Mouse (Mus musculus) cerebellum, adult 2 months (tissue): ENCODE measurements around the gene Gnb1l. TPM values are rescaled to one million over a fixed set of nuclear protein-coding genes. Genes with fewer than 3 reads are reported as not detected.
A peak's percentile ranks its signal among the peaks of the same experiment; 100 is the strongest.

Experiments
- DNase-seq, 2 experiments: peaks; one replicate each; pipeline ENCODE4 v3.0.0; 2021
- H3K27ac ChIP-seq: fragments of 200-500 bp; 2 replicates; pipeline ENCODE4 v1.5.1; 2012; ENCODE audit warnings: low read length, control low read depth, inconsistent platforms; ENCODE audit not compliant: insufficient read depth
- H3K27me3 ChIP-seq: fragments of 200-500 bp; 2 replicates; pipeline ENCODE4 v1.6.1; 2012; ENCODE audit warnings: inconsistent platforms, mild to moderate bottlenecking, low read length, moderate library complexity; ENCODE audit not compliant: control insufficient read depth, insufficient read depth
- H3K4me1 ChIP-seq: fragments of 200-500 bp; 2 replicates; pipeline ENCODE4 v1.6.1; 2011; ENCODE audit warnings: low read length; ENCODE audit not compliant: control insufficient read depth, insufficient read depth
- H3K4me3 ChIP-seq: fragments of 200-500 bp; replicated peaks from 2 replicates; pipeline ENCODE3; 2011; ENCODE audit warnings: mild to moderate bottlenecking, low read depth, low read length, control low read depth; ENCODE audit not compliant: insufficient read depth
- CTCF ChIP-seq: fragments of 200-500 bp; IDR thresholded peaks from 2 replicates; pipeline ENCODE4 v1.5.1; 2011; ENCODE audit warnings: low read depth, mild to moderate bottlenecking, control low read depth, low read length, moderate library complexity, borderline replicate concordance; ENCODE audit not compliant: insufficient read depth
- POLR2A ChIP-seq: fragments of 200-500 bp; IDR thresholded peaks from 2 replicates; pipeline ENCODE4 v1.6.1; 2011; ENCODE audit warnings: low read length, control low read depth, borderline replicate concordance; ENCODE audit not compliant: insufficient read depth
- WGBS: fragments of 180-500 bp; shearing (Covaris S2); methylation state at CpG from one replicate; pipeline ENCODE4 v1.1.7; 2018; 5-methylcytosine and 5-hydroxymethylcytosine counted together
- polyA plus RNA-seq: library from polyadenylated mRNA; depleted of rRNA; stranded (reverse); fragments of >200 nt; gene quantifications from 2 replicates; pipeline ENCODE4 v1.2.3, GENCODE M21; 2012

Gene Gnb1l
- polyA plus RNA-seq, 1 experiment: 8.2 TPM

- DNase-seq: no peak
- H3K4me3 ChIP-seq: no peak overlapping the region
- TF ChIP-seq POLR2A: no peak
- no peak for TF ChIP-seq CTCF
- H3K4me1 ChIP-seq: no peaks in the 10 kb centered on the region
- no peaks in the 10 kb centered on the region for H3K27me3 ChIP-seq
- 53% methylated on average over 12 of the region's 12 CpGs for WGBS
- H3K27ac ChIP-seq: no peak overlapping the region
Observed at GRCm38 (mm10) chr16:18459335-18459954, 39.1 kb upstream of the Gnb1l start.

- 38% methylated on average over 11 of the region's 11 CpGs for WGBS
Observed at GRCm38 (mm10) chr16:18459955-18460370, 38.5 kb upstream of the Gnb1l start.

GRCm38 (mm10) chr16:18460826-18461225 is 37.7 kb upstream of the Gnb1l start:
- 94% methylated on average over 3 of the region's 3 CpGs for WGBS
- Histone ChIP-seq H3K27ac (no peak overlapping the region), H3K4me1 (no peaks in the 10 kb centered on the region), H3K4me3 (no peak overlapping the region), H3K27me3 (no peaks in the 10 kb centered on the region)
- DNase-seq: no peak
- TF ChIP-seq POLR2A: no peak
- TF ChIP-seq CTCF: no peak

More at GRCm38 (mm10) chr16:18459955-18460370, 38.5 kb upstream of the Gnb1l start:
- Histone ChIP-seq H3K4me3 (no peak overlapping the region), H3K27ac (no peak overlapping the region), H3K4me1 (no peaks in the 10 kb centered on the region), H3K27me3 (no peaks in the 10 kb centered on the region)
- no peak for DNase-seq
- no peak for TF ChIP-seq CTCF
- no peak for TF ChIP-seq POLR2A

GRCm38 (mm10) chr16:18462031-18462430 is 36.5 kb upstream of the Gnb1l start:
- WGBS: 58% methylated on average over 9 of the region's 9 CpGs
- no peak for DNase-seq
- Histone ChIP-seq H3K4me3 (no peak overlapping the region), H3K27me3 (no peaks in the 10 kb centered on the region), H3K27ac (no peak overlapping the region), H3K4me1 (no peaks in the 10 kb centered on the region)
- no peak for TF ChIP-seq POLR2A
- TF ChIP-seq CTCF: no peak

GRCm38 (mm10) chr16:18462598-18462997 is 35.9 kb upstream of the Gnb1l start:
- H3K4me1 ChIP-seq: no peaks in the 10 kb centered on the region
- no peaks in the 10 kb centered on the region for H3K27me3 ChIP-seq
- no peak for DNase-seq
- no peak overlapping the region for H3K27ac ChIP-seq
- H3K4me3 ChIP-seq: no peak overlapping the region
- TF ChIP-seq CTCF (no peak), POLR2A (no peak)
- WGBS: 76% methylated on average over 8 of the region's 8 CpGs

- H3K27me3 ChIP-seq: no peaks in the 10 kb centered on the region
- H3K4me1 ChIP-seq: no peaks in the 10 kb centered on the region
- TF ChIP-seq POLR2A: no peak
- TF ChIP-seq CTCF: no peak
- DNase-seq: no peak
- H3K4me3 ChIP-seq: no peak overlapping the region
- no peak overlapping the region for H3K27ac ChIP-seq
- 45% methylated on average over 3 of the region's 3 CpGs for WGBS
Observed at GRCm38 (mm10) chr16:18464271-18464670, 34.2 kb upstream of the Gnb1l start.

GRCm38 (mm10) chr16:18470829-18471228 is 27.7 kb upstream of the Gnb1l start:
- TF ChIP-seq CTCF (peak; percentile 18; the same call in 1 of the 2 replicates), POLR2A (no peak)
- H3K27me3 ChIP-seq: no peaks in the 10 kb centered on the region
- H3K27ac ChIP-seq: no peak overlapping the region
- DNase-seq: no peak
- H3K4me1 ChIP-seq: no peaks in the 10 kb centered on the region
- H3K4me3 ChIP-seq: no peak overlapping the region
- 31% methylated on average over 1 of the region's 1 CpGs for WGBS

GRCm38 (mm10) chr16:18471381-18471955 is 27.0 kb upstream of the Gnb1l start:
- TF ChIP-seq CTCF: no peak
- no peak for TF ChIP-seq POLR2A
- no peak for DNase-seq
- Histone ChIP-seq H3K27ac (no peak overlapping the region), H3K4me3 (no peak overlapping the region), H3K4me1 (no peaks in the 10 kb centered on the region), H3K27me3 (no peaks in the 10 kb centered on the region)
- 71% methylated on average over 11 of the region's 11 CpGs for WGBS
